Mouse (Mus musculus) lung, postnatal 0 days (tissue): ENCODE results near the gene Xpnpep3. TPM values are rescaled to one million over a fixed set of nuclear protein-coding genes. Genes with fewer than 3 reads are reported as not detected.
"Not testable (repeated sequence)": the region's sequence is repeated elsewhere in the genome, so short reads cannot be mapped to it uniquely, and the experiment has no call there.

Source experiments
- ATAC-seq: fragments of 200-750 bp; cut with Nextera tagmentation; 2 replicates; pipeline ENCODE4 v1.8.0; 2017; ENCODE audit warnings: moderate library complexity
- DNase-seq: peaks from one replicate; pipeline ENCODE4 v3.0.0-alpha.2; 2016; ENCODE audit warnings: low spot score
- H3K27ac ChIP-seq: fragments of 300-500 bp; sonication (generic); 2 replicates; pipeline ENCODE4 v1.5.1; 2014; ENCODE audit warnings: antibody characterized with exemption, mild to moderate bottlenecking, low read length, mixed read lengths
- H3K27me3 ChIP-seq: fragments of 300-500 bp; sonication (generic); replicated peaks from 2 replicates; pipeline ENCODE4 v1.6.1; 2014; ENCODE audit warnings: low read length, mixed read lengths; ENCODE audit not compliant: insufficient read depth
- H3K36me3 ChIP-seq: fragments of 300-500 bp; sonication (generic); 2 replicates; pipeline ENCODE4 v1.6.1; 2014; ENCODE audit warnings: low read length, mixed read lengths; ENCODE audit not compliant: insufficient read depth
- H3K4me1 ChIP-seq: fragments of 300-500 bp; sonication (generic); 2 replicates; pipeline ENCODE4 v1.6.1; 2014; ENCODE audit warnings: antibody characterized with exemption, low read depth, low read length, mixed read lengths; ENCODE audit not compliant: insufficient read depth
- H3K4me2 ChIP-seq: fragments of 300-500 bp; sonication (generic); replicated peaks from 2 replicates; pipeline ENCODE4 v1.6.1; 2014; ENCODE audit warnings: low read depth, mild to moderate bottlenecking, low read length, moderate library complexity, mixed read lengths
- H3K4me3 ChIP-seq: fragments of 300-500 bp; sonication (generic); 2 replicates; pipeline ENCODE4 v1.5.1; 2014; ENCODE audit warnings: low read depth, low read length
- H3K9ac ChIP-seq: fragments of 300-500 bp; sonication (generic); replicated peaks from 2 replicates; pipeline ENCODE4 v1.6.1; 2014; ENCODE audit warnings: low read depth, mild to moderate bottlenecking
- H3K9me3 ChIP-seq: fragments of 300-500 bp; sonication (generic); 2 replicates; pipeline ENCODE4 v1.6.1; 2016; ENCODE audit warnings: low read length, mixed read lengths
- CTCF ChIP-seq: IDR thresholded peaks from 2 replicates; pipeline ENCODE4 v1.5.1; 2016; ENCODE audit warnings: antibody characterized with exemption, mild to moderate bottlenecking
- EP300 ChIP-seq: IDR thresholded peaks from 2 replicates; pipeline ENCODE4 v1.6.1; 2016; ENCODE audit warnings: antibody characterized with exemption, mild to moderate bottlenecking, control low read depth
- WGBS: fragments of 180-500 bp; shearing (Covaris S2); extraction: QIAGEN DNeasy Blood & Tissue Kit; methylation state at CpG from one replicate; pipeline ENCODE4 v1.1.7; 2014; 5-methylcytosine and 5-hydroxymethylcytosine counted together
- polyA plus RNA-seq: library from polyadenylated mRNA; unstranded; fragments of >200 nt; fragmentation: Nextera tagmentation; extraction: Ambion mirVana; gene quantifications from 2 replicates; pipeline ENCODE4 v1.2.1, GENCODE M21; 2015

Xpnpep3 gene
- polyA plus RNA-seq, 1 experiment from 2014 or later: 4.8 TPM

DNA sequence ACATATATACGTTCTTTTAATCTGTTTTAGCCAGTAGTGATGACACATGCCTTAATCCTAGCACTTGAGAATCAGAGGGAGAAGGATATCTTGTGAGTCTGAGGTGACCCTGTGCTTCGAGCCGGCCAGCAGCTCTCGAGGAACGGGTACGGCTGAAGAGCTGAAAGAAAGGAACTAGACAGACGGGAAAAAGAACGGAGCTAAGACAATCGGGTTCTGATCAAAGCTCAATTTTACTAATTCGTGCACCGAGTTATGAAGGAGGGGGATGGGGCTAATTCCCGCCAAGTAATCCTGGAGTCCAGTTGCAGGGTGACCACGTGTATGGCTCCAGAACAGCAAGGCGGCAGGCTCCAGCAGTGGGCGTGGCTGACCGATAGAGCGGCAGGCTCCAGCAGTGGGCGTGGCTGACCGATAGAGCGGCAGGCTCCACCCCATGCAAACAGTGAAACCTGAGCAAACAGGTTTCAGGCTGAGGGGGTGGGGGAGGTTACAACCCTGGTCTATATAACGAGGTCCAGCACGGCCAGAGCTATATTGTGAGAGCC, 16.9 kb downstream of the Xpnpep3 start:
- 7% methylated on average over 22 of the region's 22 CpGs for WGBS
- ATAC-seq: peak; percentile 92
- H3K27ac ChIP-seq: not testable (repeated sequence)

DNA sequence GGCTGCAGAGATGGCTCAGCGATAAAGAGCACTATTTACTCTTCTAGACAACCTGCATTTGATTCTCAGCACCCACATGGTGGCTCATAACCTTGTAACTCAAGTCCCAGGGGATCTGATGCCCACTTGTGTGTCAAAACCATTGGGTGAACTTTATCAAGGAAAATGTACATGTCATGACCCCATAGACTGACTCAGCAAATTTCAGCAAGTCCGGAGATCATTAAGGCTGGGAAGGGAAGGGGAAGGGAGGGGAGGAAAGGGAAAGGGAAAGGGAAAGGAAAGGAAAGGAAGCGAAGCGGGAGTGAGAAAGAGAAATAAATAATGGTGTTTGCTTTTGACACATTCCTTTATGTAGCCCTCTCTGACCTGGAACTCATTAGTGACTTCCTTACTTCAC, 18.1 kb downstream of the Xpnpep3 start:
- peaks cover 4% of the 10 kb centered on the region; the same call in 1 of the 2 replicates for H3K4me1 ChIP-seq
- H3K27ac ChIP-seq: no peak overlapping the region
- DNase-seq (no peak), ATAC-seq (no peak)
- no peak for TF ChIP-seq EP300
- TF ChIP-seq CTCF: no peak
- no peaks in the 10 kb centered on the region for H3K27me3 ChIP-seq
- no peak overlapping the region for H3K9ac ChIP-seq
- no peak overlapping the region for H3K4me3 ChIP-seq
- no peak overlapping the region for H3K4me2 ChIP-seq
- no peaks in the 10 kb centered on the region for H3K9me3 ChIP-seq
- H3K36me3 ChIP-seq: no peaks in the 10 kb centered on the region
- 72% methylated on average over 4 of the region's 4 CpGs for WGBS

More for the DNA sequence above, 16.9 kb downstream of the Xpnpep3 start:
- H3K9me3 ChIP-seq, H3K4me1 ChIP-seq, H3K27me3 ChIP-seq, H3K9ac ChIP-seq, H3K36me3 ChIP-seq, H3K4me3 ChIP-seq: not testable (repeated sequence)
- peak; percentile 65 for DNase-seq
- H3K4me2 ChIP-seq: peak overlapping the region; percentile 29
- TF ChIP-seq CTCF: peak; percentile 16; the same call in 1 of the 2 replicates

DNA sequence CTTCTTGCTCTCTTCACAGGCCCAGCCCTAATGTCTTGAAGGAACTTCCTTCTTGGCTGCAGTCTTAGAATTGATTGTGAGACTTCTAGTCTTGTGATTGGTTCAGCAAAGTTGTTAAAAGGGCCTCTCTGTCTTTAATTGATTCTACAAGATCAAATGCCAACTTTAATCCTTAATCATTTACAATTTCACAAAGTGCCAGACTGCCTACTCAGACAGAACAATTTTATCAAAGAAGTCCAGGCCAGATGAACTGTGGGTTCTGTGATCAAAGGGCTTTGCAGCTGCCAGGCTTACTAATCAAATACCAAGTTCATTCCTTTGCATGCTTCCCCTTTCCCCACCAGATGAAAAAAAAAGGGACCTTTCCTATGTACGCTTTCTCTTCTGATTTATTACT, 21.5 kb downstream of the Xpnpep3 start:
- Histone ChIP-seq H3K27me3 (no peaks in the 10 kb centered on the region), H3K9ac (no peak overlapping the region), H3K27ac (no peak overlapping the region), H3K9me3 (no peaks in the 10 kb centered on the region), H3K4me3 (no peak overlapping the region), H3K4me2 (no peak overlapping the region), H3K36me3 (no peaks in the 10 kb centered on the region), H3K4me1 (peaks cover 4% of the 10 kb centered on the region; the same call in 1 of the 2 replicates)
- ATAC-seq: no peak
- DNase-seq: peak; percentile 28
- TF ChIP-seq CTCF (no peak), EP300 (no peak)
- 49% methylated on average over 1 of the region's 1 CpGs for WGBS

- no peak for TF ChIP-seq EP300
- TF ChIP-seq CTCF: no peak
- WGBS: 58% methylated on average over 7 of the region's 7 CpGs
- no peaks in the 10 kb centered on the region for H3K9me3 ChIP-seq
- H3K27ac ChIP-seq: no peak overlapping the region
- no peaks in the 10 kb centered on the region for H3K27me3 ChIP-seq
- H3K36me3 ChIP-seq: no peaks in the 10 kb centered on the region
- H3K4me1 ChIP-seq: no peaks in the 10 kb centered on the region
- no peak overlapping the region for H3K4me3 ChIP-seq
- DNase-seq (no peak), ATAC-seq (no peak)
- H3K4me2 ChIP-seq: no peak overlapping the region
- H3K9ac ChIP-seq: no peak overlapping the region; the same call in 1 of the 2 replicates
Observed at GRCm38 (mm10) chr15:81422156-81422681, 22.3 kb downstream of the Xpnpep3 start.

DNA sequence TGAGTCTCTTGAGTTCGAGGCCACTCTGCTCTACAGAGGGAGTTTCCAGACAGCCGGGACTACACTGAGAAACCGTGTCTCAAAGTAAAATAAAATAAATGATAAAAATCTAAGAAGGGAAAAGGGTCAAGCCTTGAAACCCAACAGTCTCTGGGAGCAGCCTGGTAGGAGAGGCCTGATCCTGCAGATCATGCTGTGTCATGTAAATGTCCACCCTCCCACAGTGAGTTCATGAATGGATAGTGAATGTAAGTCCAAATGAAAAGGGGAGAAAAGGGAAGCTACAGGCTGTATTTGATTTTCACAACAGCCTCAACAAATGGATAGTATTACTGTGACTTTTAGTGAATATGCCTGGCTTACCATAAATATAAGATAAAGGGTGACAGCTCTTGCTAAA, 25.4 kb downstream of the Xpnpep3 start:
- Histone ChIP-seq H3K36me3 (peaks cover 10% of the 10 kb centered on the region; the same call in 1 of the 2 replicates), H3K27ac (no peak overlapping the region), H3K9me3 (no peaks in the 10 kb centered on the region), H3K4me3 (no peak overlapping the region), H3K9ac (no peak overlapping the region), H3K4me2 (no peak overlapping the region), H3K4me1 (no peaks in the 10 kb centered on the region), H3K27me3 (no peaks in the 10 kb centered on the region)
- ATAC-seq (no peak), DNase-seq (no peak)
- WGBS: 84% methylated on average over 3 of the region's 3 CpGs
- TF ChIP-seq EP300: no peak
- TF ChIP-seq CTCF: no peak

GRCm38 (mm10) chr15:81427947-81428346, 28.0 kb downstream of the Xpnpep3 start:
- Histone ChIP-seq H3K9ac (no peak overlapping the region), H3K27me3 (no peaks in the 10 kb centered on the region), H3K4me3 (no peak overlapping the region), H3K4me2 (no peak overlapping the region), H3K27ac (no peak overlapping the region), H3K4me1 (no peaks in the 10 kb centered on the region), H3K9me3 (no peaks in the 10 kb centered on the region), H3K36me3 (peaks cover 19% of the 10 kb centered on the region; the same call in 1 of the 2 replicates)
- no peak for TF ChIP-seq EP300
- TF ChIP-seq CTCF: no peak
- WGBS: 83% methylated on average over 2 of the region's 2 CpGs
- ATAC-seq (no peak), DNase-seq (no peak)
